Mouse (Mus musculus): ENCODE results near the gene Ppwd1. TPM values are rescaled to one million over a fixed set of nuclear protein-coding genes. Genes with fewer than 3 reads are reported as not detected.
"Not testable (repeated sequence)": the region's sequence is repeated elsewhere in the genome, so short reads cannot be mapped to it uniquely, and the experiment has no call there.

The Ppwd1 gene
- 10 to 100 TPM; 11.5 to 11.7 TPM for total RNA-seq (2021)

DNA sequence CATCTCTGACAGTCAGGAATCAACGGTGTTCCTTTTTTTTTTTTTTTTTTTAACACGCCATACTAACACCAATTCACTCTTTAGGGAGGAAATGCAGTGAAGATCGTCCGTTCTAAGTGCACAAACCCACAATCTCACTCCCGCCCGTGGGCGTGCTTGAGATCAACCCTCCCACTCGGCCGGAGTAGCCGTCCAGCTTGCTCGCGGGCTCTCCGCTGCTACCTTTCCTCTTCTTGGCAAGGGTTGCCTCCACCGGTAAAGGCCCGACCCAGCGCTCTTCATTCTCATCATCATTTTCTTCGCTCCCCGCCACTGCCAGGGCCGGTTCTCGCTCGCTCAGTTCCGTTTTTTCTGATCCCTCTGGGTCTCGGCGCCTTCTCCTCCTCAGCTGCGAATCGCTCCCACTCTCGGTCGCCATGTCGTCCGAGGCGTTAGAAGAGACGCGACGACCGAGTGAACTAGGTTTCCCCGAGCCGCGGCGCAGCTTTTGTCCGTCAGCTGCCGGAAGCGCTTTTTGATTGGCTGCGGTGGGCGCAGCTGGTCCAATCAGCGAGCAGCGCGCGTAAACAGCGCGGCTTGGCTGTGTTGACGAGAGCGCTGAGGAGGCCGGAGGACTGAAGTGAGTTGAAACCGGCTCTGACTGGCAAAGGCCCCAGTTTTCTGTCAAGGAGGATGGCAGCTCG is at the start of gene Ppwd1, which contains the start of gene Cenpk:
Gene Ppwd1 (minus strand): TSS at position 460 of the 683 bp plus-strand sequence.
Gene Cenpk (plus strand): TSS at position 228 of the 683 bp plus-strand sequence.
- intact Hi-C loops (cut with DNase I): no loop called here

GRCm38 (mm10) chr13:104258997-104259396 is 30.4 kb upstream of the Ppwd1 start:
- intact Hi-C loops (cut with DNase I): no loop called here
- DNase-seq (ENCODE audit: extremely low spot score in 1 of 2, low spot score in 2 of 2): no peak

More for the DNA sequence above, at the start of gene Ppwd1, which contains the start of gene Cenpk:
- DNase-seq (ENCODE audit: extremely low spot score in 1 of 2, low spot score in 2 of 2): peak; percentile 96 to 97

GRCm38 (mm10) chr13:104229181-104229580 is 538 bp upstream of the Ppwd1 start:
- intact Hi-C loops (cut with DNase I): no loop called here
- no peak for DNase-seq (ENCODE audit: extremely low spot score in 1 of 2, low spot score in 2 of 2)

DNA sequence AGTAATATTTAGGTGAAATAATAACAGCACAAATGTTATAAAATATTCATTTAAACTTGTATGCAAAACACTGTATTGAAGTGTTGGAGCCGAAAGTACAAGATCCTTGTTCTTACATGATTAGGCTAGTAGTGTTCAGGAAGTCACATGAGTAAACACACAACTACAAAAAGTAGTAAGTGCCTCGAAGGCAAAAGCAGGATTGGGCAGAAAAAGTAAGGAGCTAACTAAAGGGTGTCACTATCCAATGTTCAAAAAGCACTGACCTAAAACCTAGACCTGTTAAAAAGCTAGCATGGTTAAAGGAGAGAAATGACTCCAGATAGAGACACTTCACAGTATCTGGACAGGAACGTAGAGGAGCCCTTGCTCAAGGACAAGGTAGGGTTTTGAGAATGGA is 1.2 kb downstream of the Ppwd1 start:
- intact Hi-C loops (cut with DNase I): no loop called here

DNA sequence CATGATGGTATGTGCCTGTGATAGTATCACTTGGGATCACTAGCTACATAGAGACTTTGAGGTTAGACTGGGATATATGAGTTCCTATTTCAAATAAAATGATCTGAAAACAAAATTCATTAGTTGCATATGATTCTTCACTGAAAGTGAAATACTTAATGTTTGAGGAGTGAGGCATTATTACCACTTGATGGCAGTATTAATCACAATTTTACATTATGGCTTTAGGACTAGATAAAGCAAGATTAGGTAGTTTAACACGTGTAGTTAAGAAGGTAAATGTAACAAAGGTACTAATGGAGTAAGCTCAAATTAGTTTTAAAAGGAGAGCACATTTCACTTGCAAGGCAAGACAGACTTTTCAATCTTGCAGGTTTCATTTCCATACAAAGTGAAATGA is 24.3 kb downstream of the Ppwd1 start:
- intact Hi-C loops (cut with DNase I): loop anchor here (10.0 kb wide), 1 partner anchor 70 kb away; no protein-coding TSS in a partner anchor

More for the DNA sequence above, 1.2 kb downstream of the Ppwd1 start:
- no peak for DNase-seq (ENCODE audit: extremely low spot score in 1 of 2, low spot score in 2 of 2)

GRCm38 (mm10) chr13:104195891-104196290 is 32.8 kb downstream of the Ppwd1 start:
- DNase-seq (ENCODE audit: extremely low spot score in 1 of 2, low spot score in 2 of 2); intact Hi-C loops (cut with DNase I): not testable (repeated sequence)

More for the DNA sequence above, 24.3 kb downstream of the Ppwd1 start:
- no peak for DNase-seq (ENCODE audit: extremely low spot score in 1 of 2, low spot score in 2 of 2)

GRCm38 (mm10) chr13:104187357-104187756 is 41.3 kb downstream of the Ppwd1 start:
- no peak for DNase-seq (ENCODE audit: extremely low spot score in 1 of 2, low spot score in 2 of 2)
- intact Hi-C loops (cut with DNase I): no loop called here

DNA sequence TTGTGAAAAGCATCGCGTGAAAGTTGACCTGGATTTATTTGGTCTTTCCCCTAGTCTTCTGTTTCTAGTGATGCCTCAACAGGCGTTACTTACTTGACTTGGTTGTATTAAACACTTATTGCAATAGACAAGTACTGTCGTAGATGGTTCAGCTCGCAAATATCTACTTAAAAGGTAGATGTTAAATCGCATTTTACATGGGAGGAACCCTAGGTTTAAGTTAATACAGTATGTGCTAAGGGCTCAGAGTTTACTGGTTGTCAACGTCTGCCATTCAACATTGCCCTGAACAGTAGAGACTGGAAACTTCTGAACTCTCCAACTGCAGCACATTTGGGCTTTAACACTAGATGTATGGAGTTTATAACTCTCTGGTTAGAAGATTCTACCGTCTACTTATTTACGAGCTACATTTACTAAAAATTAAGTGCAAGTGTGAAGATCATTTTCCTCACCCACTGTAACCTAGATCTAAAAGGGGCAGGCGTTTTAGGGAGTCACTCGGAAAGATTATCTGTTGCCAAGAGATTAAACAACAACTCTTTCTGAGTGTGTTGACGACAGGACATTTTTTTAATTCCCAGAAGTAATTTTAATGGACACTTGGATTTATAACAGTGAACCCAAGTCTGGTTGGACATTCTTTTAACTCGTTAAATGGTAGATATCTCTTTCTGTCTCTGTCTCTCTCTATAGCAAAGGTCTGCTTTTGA is 49.3 kb downstream of the Ppwd1 start:
- DNase-seq (ENCODE audit: extremely low spot score in 1 of 2, low spot score in 2 of 2): no peak
- intact Hi-C loops (cut with DNase I): no loop called here

GRCm38 (mm10) chr13:104178650-104179121 is 50.0 kb downstream of the Ppwd1 start, which contains the start of gene Trim23:
Gene Trim23 (plus strand): TSS chr13:104178797.
- intact Hi-C loops (cut with DNase I): no loop called here
- DNase-seq (ENCODE audit: extremely low spot score in 1 of 2, low spot score in 2 of 2): peak; percentile 98 to 99

GRCm38 (mm10) chr13:104177796-104178649 is 50.6 kb downstream of the Ppwd1 start, which contains the start of gene Trappc13:
Gene Trappc13 (minus strand): TSS chr13:104178469.
- DNase-seq (ENCODE audit: extremely low spot score in 1 of 2, low spot score in 2 of 2): peak; percentile 31 to 82
- intact Hi-C loops (cut with DNase I): no loop called here

- intact Hi-C loops (cut with DNase I): no loop called here
- DNase-seq (ENCODE audit: extremely low spot score in 1 of 2, low spot score in 2 of 2): no peak
These were observed 51.8 kb downstream of the Ppwd1 start for GRCm38 (mm10) chr13:104176874-104177273.

DNA sequence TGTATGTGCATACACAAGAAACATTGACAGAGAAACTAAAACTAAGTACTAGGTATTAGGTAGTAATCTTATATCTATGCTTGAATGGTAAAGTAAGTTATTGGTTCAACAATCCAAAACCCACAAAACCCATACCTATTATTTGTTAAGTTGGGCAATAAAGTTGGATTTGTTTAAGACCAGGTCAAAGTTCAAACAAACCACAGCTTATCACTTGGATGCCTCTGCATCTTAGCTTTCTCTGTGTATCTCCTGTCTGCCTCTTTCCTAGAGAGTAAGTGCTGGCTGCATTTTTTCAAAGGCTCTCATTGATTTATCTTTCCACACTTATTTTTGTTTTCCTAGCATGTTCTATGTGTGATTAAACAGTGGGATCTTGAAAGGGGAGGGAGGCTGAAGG is 56.1 kb downstream of the Ppwd1 start:
- DNase-seq (ENCODE audit: extremely low spot score in 1 of 2, low spot score in 2 of 2): no peak
- intact Hi-C loops (cut with DNase I): no loop called here

DNA sequence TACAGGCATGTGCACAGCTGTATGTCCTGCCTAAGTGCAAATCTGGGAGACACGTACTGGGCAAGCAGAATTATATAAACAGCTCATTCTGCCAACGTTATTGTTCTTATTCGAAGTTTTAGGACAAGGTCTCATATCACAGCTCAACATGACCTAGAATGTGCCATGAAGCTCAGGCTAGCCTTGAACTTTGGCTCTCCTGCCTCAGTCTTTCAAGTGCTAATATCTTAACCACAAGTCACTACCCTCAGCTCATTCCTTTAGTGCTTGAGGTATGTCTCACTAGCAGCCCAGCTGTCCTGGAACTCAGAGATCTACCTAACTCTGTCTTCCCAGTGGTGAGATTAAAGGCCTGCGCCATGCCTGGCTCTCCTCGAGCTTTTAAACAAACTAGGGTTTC is 56.9 kb downstream of the Ppwd1 start:
- no peak for DNase-seq (ENCODE audit: extremely low spot score in 1 of 2, low spot score in 2 of 2)

DNA sequence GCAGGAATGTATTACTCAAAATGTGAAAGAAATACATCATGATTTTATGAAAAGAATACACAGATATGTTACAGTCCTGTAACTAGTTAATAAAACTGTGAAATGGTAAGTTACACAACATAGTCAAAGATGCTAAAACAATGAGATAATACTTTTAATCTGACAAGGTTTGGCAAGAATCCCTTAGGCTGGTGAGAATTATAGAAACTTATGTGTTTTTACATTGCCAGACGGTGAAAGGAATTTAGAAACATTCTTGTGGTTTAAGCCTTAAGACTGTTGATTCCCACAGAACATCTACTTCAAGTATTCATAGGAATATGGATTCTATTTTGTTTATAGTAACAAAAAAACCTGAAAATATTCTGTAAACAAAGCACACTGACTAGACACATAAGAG is 73.0 kb downstream of the Ppwd1 start:
- intact Hi-C loops (cut with DNase I): no loop called here
- no peak for DNase-seq (ENCODE audit: extremely low spot score in 1 of 2, low spot score in 2 of 2)

More for the DNA sequence above, 56.9 kb downstream of the Ppwd1 start:
- intact Hi-C loops (cut with DNase I): no loop called here

Other genes with a start within 250 kb of the Ppwd1 start
- 10 to 100 TPM; 43.7 to 46.3 TPM for gene Nln, start 119.2 kb downstream of the Ppwd1 start, total RNA-seq (2021)
- 10 to 100 TPM; 70.6 to 71.7 TPM for gene Sgtb, start 119.1 kb downstream of the Ppwd1 start, total RNA-seq (2021)
- gene Trappc13, start 50.4 kb downstream of the Ppwd1 start, total RNA-seq (2021): 10 to 100 TPM; 46.4 to 47.0 TPM
- gene Trim23, start 50.0 kb downstream of the Ppwd1 start, total RNA-seq (2021): 10 to 100 TPM; 54.8 to 58.1 TPM
- 1 to 10 TPM; 1.9 to 2.4 TPM for gene Cenpk, start 232 bp downstream of the Ppwd1 start, total RNA-seq (2021)
- gene Adamts6, start 59.0 kb upstream of the Ppwd1 start, total RNA-seq (2021): 1 to 10 TPM; 2.7 to 4.3 TPM